Mouse (Mus musculus) B cell, adult 67 days (primary cell): ENCODE results near the gene Olfr1425. TPM values are rescaled to one million over a fixed set of nuclear protein-coding genes. Genes with fewer than 3 reads are reported as not detected.

Experiments used
- total RNA-seq, 2 experiments: library from RNA; stranded (reverse); gene quantifications; 4 replicates each; pipeline ENCODE4 v1.2.4; 2023

Olfr1425 gene
- not detected for total RNA-seq

GRCm38 (mm10) chr19:12077631-12078030 lies at the start of gene Olfr1425:
Olfr1425 (minus strand) TSS chr19:12077731.

GRCm38 (mm10) chr19:12123103-12123502 lies 45.6 kb upstream of the Olfr1425 start, which contains the start of gene Olfr76:
Olfr76 (minus strand) TSS chr19:12123203.

GRCm38 (mm10) chr19:12115797-12116196 lies 38.3 kb upstream of the Olfr1425 start, which contains the start of gene Olfr1428:
Olfr1428 (minus strand) TSS chr19:12115897.

GRCm38 (mm10) chr19:12103234-12103633 lies 25.7 kb upstream of the Olfr1425 start, which contains the start of gene Olfr1427:
Olfr1427 (minus strand) TSS chr19:12103334.

GRCm38 (mm10) chr19:12091913-12092312 lies 14.4 kb upstream of the Olfr1425 start, which contains the start of gene Olfr1426:
Olfr1426 (minus strand) TSS chr19:12092013.

GRCm38 (mm10) chr19:12062582-12062981 lies 14.9 kb downstream of the Olfr1425 start, which contains the start of gene Olfr1424:
Olfr1424 (minus strand) TSS chr19:12062682.

GRCm38 (mm10) chr19:12041217-12041616 lies 36.3 kb downstream of the Olfr1425 start, which contains the start of gene Olfr1423:
Olfr1423 (minus strand) TSS chr19:12041317.

Other genes starting within 250 kb of the Olfr1425 start
- not detected for gene Olfr1417, start 238.5 kb downstream of the Olfr1425 start, total RNA-seq
- gene Olfr1418, start 216.7 kb downstream of the Olfr1425 start, total RNA-seq, result not detected
- not detected for gene Olfr1419, start 202.6 kb downstream of the Olfr1425 start, total RNA-seq
- not detected for gene Olfr1420, start 191.2 kb downstream of the Olfr1425 start, total RNA-seq
- gene Patl1, start 165.3 kb downstream of the Olfr1425 start, total RNA-seq, result 10 to 100 TPM; 57.4 to 69.2 TPM
- gene Osbp, start 111.8 kb downstream of the Olfr1425 start, total RNA-seq, result 10 to 100 TPM; 57.4 to 58.1 TPM
- gene Olfr1423, start 36.4 kb downstream of the Olfr1425 start, total RNA-seq, result not detected
- gene Olfr1424, start 15.0 kb downstream of the Olfr1425 start, total RNA-seq, result not detected
- gene Olfr1426, start 14.3 kb upstream of the Olfr1425 start, total RNA-seq, result not detected
- gene Olfr1427, start 25.6 kb upstream of the Olfr1425 start, total RNA-seq, result not detected
- gene Olfr1428, start 38.2 kb upstream of the Olfr1425 start, total RNA-seq, result not detected
- not detected for gene Olfr76, start 45.5 kb upstream of the Olfr1425 start, total RNA-seq
- gene Olfr1555-ps1, start 92.4 kb upstream of the Olfr1425 start, total RNA-seq, result not detected
- not detected for gene Olfr1431, start 122.9 kb upstream of the Olfr1425 start, total RNA-seq
- gene Olfr1432, start 154.9 kb upstream of the Olfr1425 start, total RNA-seq, result not detected
- gene Olfr262, start 163.9 kb upstream of the Olfr1425 start, total RNA-seq, result not detected
- not detected for gene Olfr235, start 183.3 kb upstream of the Olfr1425 start, total RNA-seq
- not detected for gene Olfr1434, start 202.1 kb upstream of the Olfr1425 start, total RNA-seq
- gene Olfr1436, start 221.4 kb upstream of the Olfr1425 start, total RNA-seq, result not detected
- gene Olfr1437, start 247.4 kb upstream of the Olfr1425 start, total RNA-seq, result not detected